Comparison of ENCODE assay signal across 8 mouse cellular contexts in genomic region chr4:62501964-62502732, GRCm38 (mm10). TPM values are rescaled to one million over a fixed set of nuclear protein-coding genes. Genes with fewer than 3 reads are reported as not detected.
DNase-seq lines count a peak whose midpoint lies in the region; ATAC-seq and TF ChIP-seq lines count a peak whose summit lies in the region.

No protein-coding gene starts in this region.

- 2% methylated on average over 38 of the region's 38 CpGs for WGBS in embryonic facial prominence, embryonic 15.5 days
- 2% methylated on average over 38 of the region's 38 CpGs for WGBS in kidney, embryonic 14.5 days
- WGBS in limb, embryonic 15.5 days: 2% methylated on average over 38 of the region's 38 CpGs
- 1% methylated on average over 38 of the region's 38 CpGs for WGBS in midbrain, postnatal 0 days

- TF ChIP-seq CTCF in bone marrow macrophage, adult 2 months (IDR thresholded peaks at IDR 0.05; ENCODE audit: low read depth, low read length): no peak
- TF ChIP-seq CTCF in midbrain, postnatal 0 days (IDR thresholded peaks at IDR 0.05): peak; percentile 15; the same call in 1 of the 2 replicates

- H3K27me3 ChIP-seq in embryonic facial prominence, embryonic 15.5 days: no peaks in the 10 kb centered on the region
- no peaks in the 10 kb centered on the region for H3K27me3 ChIP-seq in kidney, embryonic 14.5 days (ENCODE audit: control insufficient read depth, insufficient read depth, low read length)
- H3K27me3 ChIP-seq in limb, embryonic 15.5 days: no peaks in the 10 kb centered on the region
- H3K27me3 ChIP-seq in midbrain, postnatal 0 days (ENCODE audit: insufficient read depth, low read length): no peaks in the 10 kb centered on the region

- ATAC-seq in embryonic facial prominence, embryonic 15.5 days (ENCODE audit: insufficient number of reproducible peaks, low FRiP score, low TSS enrichment, low read depth): peak; percentile 92
- ATAC-seq in kidney, embryonic 14.5 days (ENCODE audit: low FRiP score, low TSS enrichment): peak; percentile 96
- peak; percentile 88 for ATAC-seq in limb, embryonic 15.5 days (ENCODE audit: insufficient number of reproducible peaks, low FRiP score, low TSS enrichment, low read depth)
- ATAC-seq in midbrain, postnatal 0 days (ENCODE audit: low FRiP score): peak; percentile 95

- peaks cover 18% of the 10 kb centered on the region for H3K36me3 ChIP-seq in embryonic facial prominence, embryonic 15.5 days
- H3K36me3 ChIP-seq in kidney, embryonic 14.5 days (ENCODE audit: control insufficient read depth, insufficient read depth, low read length): peaks cover 7% of the 10 kb centered on the region; the same call in 1 of the 2 replicates
- H3K36me3 ChIP-seq in limb, embryonic 15.5 days: peaks cover 27% of the 10 kb centered on the region
- peaks cover 17% of the 10 kb centered on the region for H3K36me3 ChIP-seq in midbrain, postnatal 0 days (ENCODE audit: insufficient read depth, low read length)

- peak overlapping the region; percentile 79 for H3K4me3 ChIP-seq in bone marrow macrophage, adult 2 months (ENCODE audit: insufficient read depth, low read length)
- H3K4me3 ChIP-seq in embryonic facial prominence, embryonic 15.5 days (replicated peaks): peak overlapping the region; percentile 61
- peak overlapping the region; percentile 85 for H3K4me3 ChIP-seq in kidney, embryonic 14.5 days (ENCODE audit: low read length)
- H3K4me3 ChIP-seq in limb, embryonic 15.5 days: peak overlapping the region; percentile 56
- H3K4me3 ChIP-seq in midbrain, postnatal 0 days (ENCODE audit: low read depth, low read length): peak overlapping the region; percentile 68

- H3K9me3 ChIP-seq in embryonic facial prominence, embryonic 15.5 days (replicated peaks): no peaks in the 10 kb centered on the region
- no peaks in the 10 kb centered on the region for H3K9me3 ChIP-seq in kidney, embryonic 14.5 days (ENCODE audit: control insufficient read depth, low read length)
- H3K9me3 ChIP-seq in limb, embryonic 15.5 days: no peaks in the 10 kb centered on the region
- no peaks in the 10 kb centered on the region for H3K9me3 ChIP-seq in midbrain, postnatal 0 days (ENCODE audit: low read length)

- H3K9ac ChIP-seq in embryonic facial prominence, embryonic 15.5 days: peak overlapping the region; percentile 50
- peak overlapping the region; percentile 76 for H3K9ac ChIP-seq in kidney, embryonic 14.5 days (ENCODE audit: low read depth, low read length)
- H3K9ac ChIP-seq in limb, embryonic 15.5 days: peak overlapping the region; percentile 42
- H3K9ac ChIP-seq in midbrain, postnatal 0 days (replicated peaks; ENCODE audit: low read length, poor library complexity, severe bottlenecking): peak overlapping the region; percentile 60

- peak; percentile 82 to 83 for DNase-seq in B cell, adult 2 months
- DNase-seq in heart, adult 9 months (ENCODE audit: low spot score in 2 of 2): peak; percentile 92
- DNase-seq in midbrain, postnatal 0 days (ENCODE audit: low spot score): peak; percentile 94
- DNase-seq in spleen, postnatal 10 days (ENCODE audit: low spot score in 2 of 2): peak; percentile 82 to 88

- H3K4me1 ChIP-seq in bone marrow macrophage, adult 2 months (ENCODE audit: control insufficient read depth, insufficient read depth, low read length): 0 out of 2 replicates have a peak, but pooled peaks cover 4% of the 10 kb centered on the region
- peaks cover 15% of the 10 kb centered on the region for H3K4me1 ChIP-seq in embryonic facial prominence, embryonic 15.5 days
- H3K4me1 ChIP-seq in kidney, embryonic 14.5 days (ENCODE audit: control insufficient read depth, insufficient read depth, low read length): peaks cover 3% of the 10 kb centered on the region; the same call in 1 of the 2 replicates
- peaks cover 7% of the 10 kb centered on the region for H3K4me1 ChIP-seq in limb, embryonic 15.5 days
- H3K4me1 ChIP-seq in midbrain, postnatal 0 days (ENCODE audit: insufficient read depth, low read length): peaks cover 6% of the 10 kb centered on the region; the same call in 1 of the 2 replicates

- H3K27ac ChIP-seq in bone marrow macrophage, adult 2 months (ENCODE audit: insufficient read depth, low read depth, low read length): no peak overlapping the region
- peak overlapping the region; percentile 24 for H3K27ac ChIP-seq in embryonic facial prominence, embryonic 15.5 days (replicated peaks)
- H3K27ac ChIP-seq in kidney, embryonic 14.5 days (ENCODE audit: low read depth, low read length): peak overlapping the region; percentile 56
- peak overlapping the region; percentile 70 for H3K27ac ChIP-seq in limb, embryonic 15.5 days
- peak overlapping the region; percentile 62 for H3K27ac ChIP-seq in midbrain, postnatal 0 days (ENCODE audit: low read depth, low read length)

- H3K4me2 ChIP-seq in embryonic facial prominence, embryonic 15.5 days (replicated peaks): peak overlapping the region; percentile 66
- H3K4me2 ChIP-seq in kidney, embryonic 14.5 days (replicated peaks; ENCODE audit: low read depth, low read length): peak overlapping the region; percentile 72
- H3K4me2 ChIP-seq in limb, embryonic 15.5 days: peak overlapping the region; percentile 57
- H3K4me2 ChIP-seq in midbrain, postnatal 0 days (ENCODE audit: low read depth, low read length, poor library complexity, severe bottlenecking): peak overlapping the region; percentile 55

- 0 out of 2 replicates have a peak, but pooled peaks have one; percentile 35 for TF ChIP-seq POLR2A in bone marrow macrophage, adult 2 months (IDR thresholded peaks at IDR 0.05; ENCODE audit: borderline replicate concordance, low read depth, low read length)

RNA-seq across cellular contexts. Expression of gene Hdhd3, which starts 1.1 kb away (rescaled TPM):
- polyA plus RNA-seq in bone marrow macrophage, adult 2 months (2012; ENCODE audit: insufficient read depth, insufficient read length, missing spikeins): 0.46 and 2.2 TPM in 2 replicates
- polyA plus RNA-seq in embryonic facial prominence, embryonic 15.5 days (2015; fragmentation: Nextera tagmentation; extraction: Ambion mirVana): 12.2 and 15.7 TPM in 2 replicates
- 16.4 and 16.8 TPM in 2 replicates for polyA plus RNA-seq in kidney, embryonic 14.5 days (2014; fragmentation: Nextera tagmentation; extraction: Ambion mirVana)
- polyA plus RNA-seq in limb, embryonic 15.5 days (2015; fragmentation: Nextera tagmentation; extraction: Ambion mirVana): 13.9 and 14.7 TPM in 2 replicates
- total RNA-seq in midbrain, postnatal 0 days (2014; rRNA removed): 2.9 and 5.3 TPM in 2 replicates
- polyA plus RNA-seq in midbrain, postnatal 0 days (2015; fragmentation: Nextera tagmentation; extraction: Ambion mirVana): 4.9 and 5.3 TPM in 2 replicates

RNA-seq across cellular contexts. Expression of gene Alad, which starts 17.6 kb away (rescaled TPM):
- polyA plus RNA-seq in bone marrow macrophage, adult 2 months (2012; ENCODE audit: insufficient read depth, insufficient read length, missing spikeins): 9.2 and 10.3 TPM in 2 replicates
- 69.3 and 73.7 TPM in 2 replicates for polyA plus RNA-seq in embryonic facial prominence, embryonic 15.5 days (2015; fragmentation: Nextera tagmentation; extraction: Ambion mirVana)
- 107 and 108 TPM in 2 replicates for polyA plus RNA-seq in kidney, embryonic 14.5 days (2014; fragmentation: Nextera tagmentation; extraction: Ambion mirVana)
- polyA plus RNA-seq in limb, embryonic 15.5 days (2015; fragmentation: Nextera tagmentation; extraction: Ambion mirVana): 75.8 and 86.5 TPM in 2 replicates
- total RNA-seq in midbrain, postnatal 0 days (2014; rRNA removed): 38.6 and 49.3 TPM in 2 replicates
- 74.6 and 80.9 TPM in 2 replicates for polyA plus RNA-seq in midbrain, postnatal 0 days (2015; fragmentation: Nextera tagmentation; extraction: Ambion mirVana)

RNA-seq across cellular contexts. Expression of gene Bspry, which starts 22.3 kb away (rescaled TPM):
- polyA plus RNA-seq in bone marrow macrophage, adult 2 months (2012; ENCODE audit: insufficient read depth, insufficient read length, missing spikeins): 0.55 TPM in 1 of 2 replicates, not detected in the other
- polyA plus RNA-seq in embryonic facial prominence, embryonic 15.5 days (2015; fragmentation: Nextera tagmentation; extraction: Ambion mirVana): 14.5 and 16.3 TPM in 2 replicates
- polyA plus RNA-seq in kidney, embryonic 14.5 days (2014; fragmentation: Nextera tagmentation; extraction: Ambion mirVana): 16.8 and 25.8 TPM in 2 replicates
- 15.3 and 19.4 TPM in 2 replicates for polyA plus RNA-seq in limb, embryonic 15.5 days (2015; fragmentation: Nextera tagmentation; extraction: Ambion mirVana)
- 1.5 and 1.7 TPM in 2 replicates for total RNA-seq in midbrain, postnatal 0 days (2014; rRNA removed)
- polyA plus RNA-seq in midbrain, postnatal 0 days (2015; fragmentation: Nextera tagmentation; extraction: Ambion mirVana): 0.49 and 0.84 TPM in 2 replicates

RNA-seq across cellular contexts. Expression of gene Pole3, which starts 22.7 kb away (rescaled TPM):
- 32.2 and 33.8 TPM in 2 replicates for polyA plus RNA-seq in bone marrow macrophage, adult 2 months (2012; ENCODE audit: insufficient read depth, insufficient read length, missing spikeins)
- 87.6 and 89.4 TPM in 2 replicates for polyA plus RNA-seq in embryonic facial prominence, embryonic 15.5 days (2015; fragmentation: Nextera tagmentation; extraction: Ambion mirVana)
- 89.5 and 104 TPM in 2 replicates for polyA plus RNA-seq in kidney, embryonic 14.5 days (2014; fragmentation: Nextera tagmentation; extraction: Ambion mirVana)
- 82.1 and 82.9 TPM in 2 replicates for polyA plus RNA-seq in limb, embryonic 15.5 days (2015; fragmentation: Nextera tagmentation; extraction: Ambion mirVana)
- total RNA-seq in midbrain, postnatal 0 days (2014; rRNA removed): 24.0 and 25.6 TPM in 2 replicates
- 52.6 and 57.3 TPM in 2 replicates for polyA plus RNA-seq in midbrain, postnatal 0 days (2015; fragmentation: Nextera tagmentation; extraction: Ambion mirVana)

RNA-seq across cellular contexts. Expression of gene 4933430I17Rik, which starts 23.0 kb away (rescaled TPM):
- polyA plus RNA-seq in bone marrow macrophage, adult 2 months (2012; ENCODE audit: insufficient read depth, insufficient read length, missing spikeins): 0.60 TPM in 1 of 2 replicates, not detected in the other
- polyA plus RNA-seq in embryonic facial prominence, embryonic 15.5 days (2015; fragmentation: Nextera tagmentation; extraction: Ambion mirVana): 0.47 and 0.49 TPM in 2 replicates
- polyA plus RNA-seq in kidney, embryonic 14.5 days (2014; fragmentation: Nextera tagmentation; extraction: Ambion mirVana): 0.49 and 1.0 TPM in 2 replicates
- polyA plus RNA-seq in limb, embryonic 15.5 days (2015; fragmentation: Nextera tagmentation; extraction: Ambion mirVana): 0.35 and 0.37 TPM in 2 replicates
- 0.38 and 1.6 TPM in 2 replicates for total RNA-seq in midbrain, postnatal 0 days (2014; rRNA removed)
- polyA plus RNA-seq in midbrain, postnatal 0 days (2015; fragmentation: Nextera tagmentation; extraction: Ambion mirVana): 0.80 and 0.93 TPM in 2 replicates
